Mouse (Mus musculus) limb, embryonic 12.5 days (tissue): ENCODE results near the gene Sf3a2. TPM values are rescaled to one million over a fixed set of nuclear protein-coding genes. Genes with fewer than 3 reads are reported as not detected.
A peak's percentile ranks its signal among the peaks of the same experiment; 100 is the strongest.

Source experiments
- ATAC-seq: fragments of 200-750 bp; cut with Nextera tagmentation; 2 replicates; pipeline ENCODE4 v1.8.0; 2017; ENCODE audit warnings: low read depth, moderate TSS enrichment; ENCODE audit not compliant: insufficient number of reproducible peaks, insufficient read depth, low FRiP score, low TSS enrichment
- H3K27ac ChIP-seq: fragments of 300-500 bp; sonication (generic); 2 replicates; pipeline ENCODE4 v1.5.1; 2016; ENCODE audit warnings: mild to moderate bottlenecking, moderate library complexity
- H3K27me3 ChIP-seq: fragments of 300-500 bp; sonication (generic); 2 replicates; pipeline ENCODE4 v1.6.1; 2016; ENCODE audit warnings: mild to moderate bottlenecking, moderate library complexity
- H3K36me3 ChIP-seq: fragments of 300-500 bp; sonication (generic); 2 replicates; pipeline ENCODE4 v1.6.1; 2016; ENCODE audit warnings: mild to moderate bottlenecking, moderate library complexity
- H3K4me1 ChIP-seq: fragments of 300-500 bp; sonication (generic); replicated peaks from 2 replicates; pipeline ENCODE4 v1.6.1; 2016
- H3K4me2 ChIP-seq: fragments of 300-500 bp; sonication (generic); 2 replicates; pipeline ENCODE4 v1.6.1; 2016; ENCODE audit warnings: mild to moderate bottlenecking, moderate library complexity
- H3K4me3 ChIP-seq: fragments of 300-500 bp; sonication (generic); replicated peaks from 2 replicates; pipeline ENCODE4 v1.5.1; 2016; ENCODE audit warnings: mild to moderate bottlenecking
- H3K9ac ChIP-seq: fragments of 300-500 bp; sonication (generic); replicated peaks from 2 replicates; pipeline ENCODE4 v1.6.1; 2016; ENCODE audit warnings: mild to moderate bottlenecking, moderate library complexity
- H3K9me3 ChIP-seq: fragments of 300-500 bp; sonication (generic); 2 replicates; pipeline ENCODE4 v1.6.1; 2016; ENCODE audit warnings: mild to moderate bottlenecking, moderate library complexity
- WGBS: fragments of 180-500 bp; shearing (Covaris S2); methylation state at CpG from one replicate; pipeline ENCODE4 v1.1.7; 2016; 5-methylcytosine and 5-hydroxymethylcytosine counted together
- polyA plus RNA-seq: library from polyadenylated mRNA; unstranded; fragments of >200 nt; fragmentation: Nextera tagmentation; extraction: Ambion mirVana; gene quantifications from 2 replicates; pipeline ENCODE4 v1.2.1, GENCODE M21; 2016

Sf3a2 gene
- polyA plus RNA-seq, 1 experiment from 2014 or later: 63.0 TPM

DNA sequence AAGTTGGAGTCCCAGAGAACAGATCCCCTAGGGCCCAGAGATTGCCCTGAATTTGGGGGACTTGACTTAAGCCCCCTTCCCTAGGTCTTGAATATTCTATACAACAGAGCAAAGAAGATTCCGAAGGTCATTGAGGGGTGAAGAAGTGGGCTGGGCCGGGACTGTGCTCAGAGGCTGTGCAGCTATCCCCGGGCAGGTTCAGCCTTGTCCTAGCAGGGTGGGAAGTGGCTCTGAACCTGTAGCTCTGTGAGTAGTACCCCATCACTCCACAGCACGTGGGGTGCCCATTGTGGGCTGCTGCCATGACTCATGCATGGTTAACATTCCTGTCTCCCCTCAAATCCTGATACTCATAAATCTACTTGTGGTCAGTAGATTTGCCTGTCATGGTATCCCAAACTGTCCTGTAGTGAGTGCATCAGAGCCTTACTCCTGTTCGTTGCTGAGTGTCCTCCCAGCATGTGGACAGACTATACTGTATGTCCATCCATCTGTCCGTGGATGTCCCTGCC lies 21.6 kb upstream of the Sf3a2 start:
- Histone ChIP-seq H3K4me2 (no peak overlapping the region), H3K4me1 (peaks cover 10% of the 10 kb centered on the region), H3K36me3 (peaks cover 99% of the 10 kb centered on the region), H3K4me3 (no peak overlapping the region), H3K9me3 (no peaks in the 10 kb centered on the region), H3K27me3 (no peaks in the 10 kb centered on the region), H3K9ac (no peak overlapping the region), H3K27ac (no peak overlapping the region)
- ATAC-seq: no peak
- 82% methylated on average over 6 of the region's 6 CpGs for WGBS

DNA sequence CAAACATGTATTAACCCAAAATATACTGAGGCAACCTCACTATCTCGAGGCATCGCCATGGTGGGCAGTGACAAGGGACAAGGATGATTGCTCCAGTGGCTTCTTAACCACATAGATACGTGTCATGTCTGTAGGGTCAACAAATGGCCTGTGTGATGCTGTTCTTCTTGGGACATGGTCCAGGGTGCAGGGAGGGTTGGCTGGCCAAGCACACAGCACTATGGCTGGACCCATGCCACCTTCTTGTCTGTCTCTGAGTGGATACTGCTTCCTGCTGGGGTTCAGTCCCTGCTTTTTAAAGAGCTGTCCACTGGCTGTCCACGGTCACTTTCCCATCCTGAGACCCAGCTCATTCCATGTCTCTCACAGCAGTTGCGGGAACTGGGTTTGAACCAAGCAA lies 20.9 kb upstream of the Sf3a2 start:
- peaks cover 10% of the 10 kb centered on the region for H3K4me1 ChIP-seq
- H3K4me2 ChIP-seq: no peak overlapping the region
- no peaks in the 10 kb centered on the region for H3K9me3 ChIP-seq
- 94% methylated on average over 5 of the region's 5 CpGs for WGBS
- no peak overlapping the region for H3K27ac ChIP-seq
- no peak overlapping the region for H3K9ac ChIP-seq
- no peaks in the 10 kb centered on the region for H3K27me3 ChIP-seq
- peaks cover 99% of the 10 kb centered on the region for H3K36me3 ChIP-seq
- no peak overlapping the region for H3K4me3 ChIP-seq
- no peak for ATAC-seq

DNA sequence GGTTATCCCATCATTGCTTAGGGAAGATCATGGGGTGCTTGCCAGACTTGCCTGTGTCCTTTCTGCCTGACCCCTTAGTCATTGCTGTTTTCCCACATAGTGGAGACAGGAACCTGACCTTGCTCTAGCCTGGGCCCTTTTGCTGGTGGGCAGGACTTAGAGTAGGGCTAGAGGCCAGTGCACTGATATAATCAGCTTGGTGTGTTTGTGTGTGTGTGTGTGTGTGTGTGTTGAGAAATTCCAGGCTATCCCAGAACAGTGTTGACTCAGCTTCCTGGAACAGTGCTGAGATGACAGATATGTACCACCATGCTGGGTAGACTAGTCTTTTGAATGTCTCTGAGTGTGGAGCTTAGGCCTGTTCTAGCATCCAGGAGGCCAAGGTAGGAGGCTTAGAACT lies 18.4 kb upstream of the Sf3a2 start:
- H3K9me3 ChIP-seq: no peaks in the 10 kb centered on the region
- H3K36me3 ChIP-seq: peaks cover 99% of the 10 kb centered on the region
- no peaks in the 10 kb centered on the region for H3K27me3 ChIP-seq
- no peak overlapping the region for H3K4me3 ChIP-seq
- H3K4me1 ChIP-seq: peaks cover 2% of the 10 kb centered on the region; the same call in 1 of the 2 replicates
- H3K27ac ChIP-seq: no peak overlapping the region
- H3K9ac ChIP-seq: no peak overlapping the region
- H3K4me2 ChIP-seq: no peak overlapping the region
- ATAC-seq: no peak

DNA sequence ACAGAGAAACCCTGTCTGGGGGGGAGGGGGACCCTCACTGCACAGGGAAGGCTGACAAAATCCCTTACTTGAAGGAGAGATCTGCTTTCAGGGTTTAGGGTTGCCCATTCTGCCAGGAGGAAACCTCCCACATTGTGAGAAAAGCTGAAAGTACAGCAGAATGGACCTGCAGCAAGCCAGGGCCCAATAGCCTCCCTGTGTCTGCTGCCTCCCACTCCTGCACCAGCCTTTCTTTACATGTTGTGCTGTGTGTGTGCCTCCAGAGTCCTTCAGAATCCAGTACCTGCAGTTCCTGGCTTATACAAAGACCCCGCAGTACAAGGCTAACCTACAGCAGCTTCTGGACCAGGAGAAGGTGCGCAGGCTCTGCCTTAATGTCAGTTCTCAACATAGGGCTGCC lies 13.7 kb upstream of the Sf3a2 start:
- no peaks in the 10 kb centered on the region for H3K9me3 ChIP-seq
- no peaks in the 10 kb centered on the region for H3K4me1 ChIP-seq
- H3K36me3 ChIP-seq: peaks cover 100% of the 10 kb centered on the region
- H3K9ac ChIP-seq: no peak overlapping the region
- H3K27me3 ChIP-seq: no peaks in the 10 kb centered on the region
- 100% methylated on average over 2 of the region's 2 CpGs for WGBS
- H3K4me2 ChIP-seq: no peak overlapping the region
- H3K27ac ChIP-seq: no peak overlapping the region
- H3K4me3 ChIP-seq: no peak overlapping the region
- ATAC-seq: no peak

DNA sequence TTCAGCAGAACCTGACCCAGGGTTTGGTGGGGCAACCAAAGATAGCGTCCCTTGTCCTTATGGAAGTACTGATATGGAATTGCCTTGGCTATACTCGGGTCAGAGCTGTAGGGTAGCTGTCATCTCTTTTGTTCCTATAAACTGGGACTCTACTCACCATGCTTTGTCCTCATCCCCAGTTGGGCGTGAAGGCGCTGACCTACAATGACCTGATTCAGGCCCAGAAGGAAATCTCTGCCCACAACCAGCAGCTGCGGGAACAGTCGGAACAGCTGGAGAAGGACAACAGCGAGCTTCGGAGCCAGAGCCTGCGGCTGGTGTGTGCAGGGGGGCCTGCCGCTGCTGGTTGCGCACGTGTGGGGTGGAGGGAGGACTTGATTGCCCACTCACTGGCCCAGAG lies 13.1 kb upstream of the Sf3a2 start:
- Histone ChIP-seq H3K4me3 (no peak overlapping the region), H3K9me3 (no peaks in the 10 kb centered on the region), H3K9ac (no peak overlapping the region), H3K27ac (no peak overlapping the region), H3K27me3 (no peaks in the 10 kb centered on the region), H3K4me2 (no peak overlapping the region), H3K36me3 (peaks cover 98% of the 10 kb centered on the region), H3K4me1 (no peaks in the 10 kb centered on the region)
- no peak for ATAC-seq
- WGBS: 92% methylated on average over 12 of the region's 12 CpGs

DNA sequence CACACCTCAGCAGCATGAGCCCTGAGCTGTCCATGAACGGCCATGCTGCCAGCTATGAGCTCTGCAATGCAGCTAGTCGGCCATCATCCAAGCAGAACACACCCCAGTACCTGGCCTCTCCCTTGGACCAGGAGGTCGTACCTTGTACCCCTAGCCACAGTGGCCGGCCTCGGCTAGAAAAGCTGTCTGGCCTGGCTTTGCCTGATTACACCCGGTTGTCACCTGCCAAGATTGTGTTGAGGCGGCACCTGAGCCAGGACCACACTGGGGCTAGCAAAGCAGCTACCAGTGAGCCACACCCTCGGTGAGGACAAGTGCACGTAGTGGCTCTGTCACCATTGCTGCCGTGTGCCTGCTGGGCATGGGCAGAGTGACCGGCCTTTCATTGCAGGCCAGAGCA lies 12.0 kb upstream of the Sf3a2 start:
- Histone ChIP-seq H3K4me3 (no peak overlapping the region), H3K27ac (no peak overlapping the region), H3K9ac (no peak overlapping the region), H3K4me1 (no peaks in the 10 kb centered on the region), H3K4me2 (no peak overlapping the region), H3K9me3 (no peaks in the 10 kb centered on the region), H3K27me3 (no peaks in the 10 kb centered on the region), H3K36me3 (peaks cover 98% of the 10 kb centered on the region)
- ATAC-seq: no peak
- 89% methylated on average over 11 of the region's 11 CpGs for WGBS

DNA sequence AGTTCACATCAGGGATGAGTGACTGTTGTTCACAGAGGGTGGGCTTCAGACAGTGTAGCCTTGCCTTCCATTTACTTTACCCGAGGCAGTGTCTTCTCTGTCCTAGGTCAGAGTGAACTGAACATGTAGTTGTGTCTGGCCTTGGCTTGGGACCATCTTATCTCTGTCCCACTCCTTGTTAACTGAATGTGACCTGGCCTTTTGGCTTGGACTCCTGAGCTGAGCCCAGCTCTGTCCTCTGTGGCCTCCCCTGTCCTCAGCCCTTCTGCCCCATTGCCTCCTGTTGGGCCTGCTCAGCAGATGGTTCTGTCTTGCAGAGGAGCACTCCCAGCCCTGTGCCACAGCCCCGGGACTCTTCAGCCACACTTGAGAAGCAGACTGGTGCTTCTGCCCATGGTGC lies 10.5 kb upstream of the Sf3a2 start:
- no peaks in the 10 kb centered on the region for H3K4me1 ChIP-seq
- 81% methylated on average over 2 of the region's 2 CpGs for whole genome bisulfite sequencing
- no peaks in the 10 kb centered on the region for H3K9me3 ChIP-seq
- no peak for ATAC-seq
- H3K4me2 ChIP-seq: no peak overlapping the region
- no peak overlapping the region for H3K27ac ChIP-seq
- no peak overlapping the region for H3K9ac ChIP-seq
- no peaks in the 10 kb centered on the region for H3K27me3 ChIP-seq
- H3K36me3 ChIP-seq: peaks cover 98% of the 10 kb centered on the region
- H3K4me3 ChIP-seq: no peak overlapping the region

DNA sequence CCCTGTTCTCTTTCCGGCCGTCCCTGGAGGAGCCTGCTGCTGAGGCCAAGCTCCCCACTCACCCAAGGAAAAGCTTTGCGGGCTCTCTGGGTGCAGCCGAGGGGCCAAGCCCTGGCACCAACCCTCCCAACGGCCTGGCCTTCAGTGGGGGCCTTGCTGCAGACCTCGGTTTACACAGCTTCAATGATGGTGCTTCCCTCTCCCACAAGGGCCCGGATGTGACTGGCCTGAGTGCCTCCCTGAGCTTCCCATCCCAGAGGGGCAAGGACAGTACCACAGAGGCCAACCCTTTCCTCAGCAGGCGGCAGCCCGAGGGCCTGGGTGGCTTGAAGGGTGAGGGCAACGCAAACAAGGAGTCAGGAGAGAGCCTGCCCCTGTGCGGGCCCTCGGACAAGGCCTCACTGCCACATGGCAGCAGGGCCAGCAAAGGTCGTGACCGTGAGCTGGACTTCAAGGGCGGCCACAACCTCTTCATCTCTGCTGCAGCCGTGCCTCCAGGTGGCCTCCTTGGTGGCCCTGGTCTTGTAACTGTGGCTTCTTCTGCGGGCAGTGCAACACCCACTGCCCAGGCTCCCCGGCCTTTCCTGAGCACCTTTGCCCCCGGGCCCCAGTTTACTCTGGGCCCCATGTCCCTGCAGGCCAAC lies 7.1 kb upstream of the Sf3a2 start:
- 88% methylated on average over 19 of the region's 19 CpGs for WGBS
- Histone ChIP-seq H3K36me3 (peaks cover 98% of the 10 kb centered on the region), H3K4me3 (no peak overlapping the region), H3K27me3 (no peaks in the 10 kb centered on the region), H3K9ac (no peak overlapping the region), H3K4me1 (no peaks in the 10 kb centered on the region; the same call in 1 of the 2 replicates), H3K4me2 (no peak overlapping the region), H3K9me3 (no peaks in the 10 kb centered on the region), H3K27ac (no peak overlapping the region)
- ATAC-seq: no peak

DNA sequence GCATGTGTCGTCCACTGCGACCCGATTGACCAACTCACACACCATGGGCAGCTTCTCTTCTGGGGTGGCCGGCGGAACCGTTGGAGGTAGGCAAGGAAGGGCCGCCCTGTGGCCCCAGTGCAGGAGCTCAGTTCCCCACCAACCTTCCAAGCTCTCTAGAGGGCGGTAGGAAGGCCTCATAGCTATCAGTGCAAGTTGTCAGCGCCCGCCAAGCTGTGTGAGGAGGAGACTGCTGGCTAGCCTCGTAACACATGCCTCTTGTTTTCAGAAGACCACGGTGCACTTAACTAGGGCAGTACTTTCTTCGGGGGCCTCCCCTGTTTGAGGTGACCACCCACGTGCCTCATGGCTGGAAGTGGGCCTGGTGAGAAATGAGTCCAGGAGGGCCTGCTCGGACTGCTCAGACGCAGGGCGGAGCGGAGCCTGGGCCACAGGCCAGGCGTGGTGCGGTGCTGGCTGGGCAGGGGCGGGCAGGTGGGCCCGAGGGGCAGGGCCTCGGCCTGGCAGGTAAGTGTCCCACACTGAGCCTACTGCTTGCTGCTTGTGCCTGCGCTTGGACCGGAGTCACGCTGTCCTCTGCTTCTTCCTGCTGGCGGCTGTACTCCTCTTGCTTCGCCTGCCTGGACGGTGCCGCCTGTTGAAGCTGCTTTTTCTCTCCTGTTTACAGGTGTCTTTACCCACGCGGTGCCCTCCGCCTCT lies 6.4 kb upstream of the Sf3a2 start:
- Histone ChIP-seq H3K4me2 (no peak overlapping the region), H3K36me3 (peaks cover 98% of the 10 kb centered on the region), H3K27me3 (no peaks in the 10 kb centered on the region), H3K27ac (0 out of 2 replicates have a peak overlapping the region, but pooled peaks have one; percentile 17), H3K9ac (0 out of 2 replicates have a peak overlapping the region, but pooled peaks have one; percentile 18), H3K4me1 (peaks cover 4% of the 10 kb centered on the region), H3K4me3 (no peak overlapping the region), H3K9me3 (no peaks in the 10 kb centered on the region)
- no peak for ATAC-seq
- WGBS: 81% methylated on average over 33 of the region's 33 CpGs

DNA sequence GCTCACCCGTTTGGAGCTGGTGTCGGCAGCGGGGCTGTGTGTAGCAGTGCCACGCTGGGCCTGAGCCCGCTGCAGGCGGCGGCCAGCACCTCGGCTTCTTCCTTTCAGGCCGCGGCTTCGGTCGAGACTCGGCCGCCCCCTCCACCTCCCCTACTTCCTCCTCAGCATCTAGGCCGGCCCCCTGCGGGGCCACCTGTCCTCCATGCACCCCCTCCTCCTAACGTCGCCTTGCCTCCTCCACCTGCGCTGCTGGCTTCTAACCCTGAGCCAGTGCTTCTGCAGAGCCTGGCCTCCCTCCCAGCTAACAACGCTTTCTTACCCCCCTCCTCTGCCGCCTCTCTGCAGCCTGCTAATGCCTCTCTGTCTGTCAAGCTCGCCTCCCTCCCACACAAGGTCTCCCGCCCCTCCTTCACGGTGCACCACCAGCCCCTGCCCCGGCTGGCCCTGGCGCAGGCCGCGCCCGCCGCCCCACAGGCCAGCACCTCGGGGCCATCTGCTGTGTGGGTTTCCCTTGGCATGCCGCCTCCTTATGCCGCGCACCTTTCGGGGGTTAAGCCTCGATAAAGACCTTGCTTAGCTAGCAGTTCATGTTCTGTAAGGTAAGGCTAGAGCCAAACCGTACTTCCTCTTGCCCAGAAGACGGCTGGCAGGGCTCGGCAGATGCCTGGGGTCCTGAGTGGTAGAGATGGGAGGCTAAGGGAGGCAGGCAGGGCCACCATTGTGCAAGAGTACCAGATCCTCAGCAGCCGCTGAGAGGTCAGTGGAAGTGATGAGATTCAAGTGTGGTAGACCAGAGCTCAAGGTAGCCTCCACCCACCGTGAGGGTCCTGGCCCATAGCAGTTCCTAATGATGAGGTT lies 5.6 kb upstream of the Sf3a2 start:
- Histone ChIP-seq H3K4me1 (peaks cover 10% of the 10 kb centered on the region), H3K36me3 (peaks cover 94% of the 10 kb centered on the region), H3K27ac (peak overlapping the region; percentile 17; the same call in 1 of the 2 replicates), H3K4me2 (no peak overlapping the region), H3K27me3 (no peaks in the 10 kb centered on the region), H3K9me3 (no peaks in the 10 kb centered on the region), H3K9ac (no peak overlapping the region), H3K4me3 (no peak overlapping the region)
- 73% methylated on average over 41 of the region's 41 CpGs for WGBS
- no peak for ATAC-seq
